Mouse (Mus musculus): ENCODE data around the gene Atxn1. TPM values are rescaled to one million over a fixed set of nuclear protein-coding genes. Genes with fewer than 3 reads are reported as not detected.

The Atxn1 gene
- polyA plus RNA-seq, 1 experiment, result 2.5 TPM

- no peak for TF ChIP-seq USF1 (IDR thresholded peaks at IDR 0.05; ENCODE audit: low read depth)
- TF ChIP-seq REST (IDR thresholded peaks at IDR 0.05; ENCODE audit: insufficient read depth, insufficient read length), result no peak
- no peak for TF ChIP-seq TCF3 (IDR thresholded peaks at IDR 0.05; ENCODE audit: insufficient read length, low read depth)
- TF ChIP-seq TCF12 (IDR thresholded peaks at IDR 0.05; ENCODE audit: insufficient read depth, poor library complexity, severe bottlenecking), result no peak
- TF ChIP-seq MYOG (IDR thresholded peaks at IDR 0.05; ENCODE audit: control insufficient read depth in 1 of 3, insufficient read depth in 1 of 3, insufficient read length in 2 of 3, low read depth in 2 of 3), result no peak
- TF ChIP-seq CEBPB (IDR thresholded peaks at IDR 0.05; ENCODE audit: insufficient read depth, poor library complexity, severe bottlenecking), result no peak
- no peak for TF ChIP-seq POLR2A (IDR thresholded peaks at IDR 0.05; ENCODE audit: insufficient read length, low read depth)
- no peak for TF ChIP-seq POLR2AphosphoS2 (IDR thresholded peaks at IDR 0.05; ENCODE audit: insufficient read length, low read depth)
- TF ChIP-seq MYOD1 (IDR thresholded peaks at IDR 0.05; ENCODE audit: control insufficient read depth in 1 of 3, insufficient read length in 2 of 3, low read depth in 2 of 3), result no peak
- TF ChIP-seq SRF (IDR thresholded peaks at IDR 0.05; ENCODE audit: control insufficient read depth, insufficient read length, low read depth), result no peak
- TF ChIP-seq E2F4 (IDR thresholded peaks at IDR 0.05; ENCODE audit: insufficient read depth), result no peak
- no peak for TF ChIP-seq MAX (IDR thresholded peaks at IDR 0.05; ENCODE audit: low read depth)
- H3K79me2 ChIP-seq (ENCODE audit: control insufficient read depth, insufficient read depth), result no peaks in the 10 kb centered on the region
- H3K4me3 ChIP-seq, result no peak overlapping the region
- H3K4me2 ChIP-seq (ENCODE audit: low read depth), result peak overlapping the region; percentile 30
- no peaks in the 10 kb centered on the region for H3K27me3 ChIP-seq (ENCODE audit: control insufficient read depth, insufficient read depth, insufficient read length)
- no peak overlapping the region for H3ac ChIP-seq (ENCODE audit: control insufficient read depth, insufficient read length)
- no peaks in the 10 kb centered on the region for H3K36me3 ChIP-seq (ENCODE audit: control insufficient read depth, insufficient read depth)
Observed at GRCm38 (mm10) chr13:45538532-45539204, 426.1 kb downstream of the Atxn1 start.

GRCm38 (mm10) chr13:45538091-45538490, 426.7 kb downstream of the Atxn1 start:
- no peak overlapping the region for H3ac ChIP-seq (ENCODE audit: control insufficient read depth, insufficient read length)
- no peak overlapping the region for H3K4me3 ChIP-seq
- no peaks in the 10 kb centered on the region for H3K79me2 ChIP-seq (ENCODE audit: control insufficient read depth, insufficient read depth)
- no peak overlapping the region for H3K4me2 ChIP-seq (ENCODE audit: low read depth)
- TF ChIP-seq E2F4 (IDR thresholded peaks at IDR 0.05; ENCODE audit: insufficient read depth) (no peak), TCF12 (IDR thresholded peaks at IDR 0.05; ENCODE audit: insufficient read depth, poor library complexity, severe bottlenecking) (no peak), TCF3 (IDR thresholded peaks at IDR 0.05; ENCODE audit: insufficient read length, low read depth) (no peak), POLR2AphosphoS2 (IDR thresholded peaks at IDR 0.05; ENCODE audit: insufficient read length, low read depth) (no peak), POLR2A (IDR thresholded peaks at IDR 0.05; ENCODE audit: insufficient read length, low read depth) (no peak), SRF (IDR thresholded peaks at IDR 0.05; ENCODE audit: control insufficient read depth, insufficient read length, low read depth) (no peak)
- no peaks in the 10 kb centered on the region for H3K36me3 ChIP-seq (ENCODE audit: control insufficient read depth, insufficient read depth)
- no peaks in the 10 kb centered on the region for H3K27me3 ChIP-seq (ENCODE audit: control insufficient read depth, insufficient read depth, insufficient read length)

- no peaks in the 10 kb centered on the region for H3K36me3 ChIP-seq (ENCODE audit: control insufficient read depth, insufficient read depth)
- H3K4me2 ChIP-seq (ENCODE audit: low read depth), result no peak overlapping the region
- H3ac ChIP-seq (ENCODE audit: control insufficient read depth, insufficient read length), result no peak overlapping the region
- no peak for TF ChIP-seq REST (IDR thresholded peaks at IDR 0.05; ENCODE audit: insufficient read depth, insufficient read length)
- TF ChIP-seq TCF3 (IDR thresholded peaks at IDR 0.05; ENCODE audit: insufficient read length, low read depth), result no peak
- no peak for TF ChIP-seq POLR2A (IDR thresholded peaks at IDR 0.05; ENCODE audit: insufficient read length, low read depth)
- TF ChIP-seq MAX (IDR thresholded peaks at IDR 0.05; ENCODE audit: low read depth), result no peak
- no peak for TF ChIP-seq CEBPB (IDR thresholded peaks at IDR 0.05; ENCODE audit: insufficient read depth, poor library complexity, severe bottlenecking)
- H3K4me3 ChIP-seq, result no peak overlapping the region
- no peaks in the 10 kb centered on the region for H3K79me2 ChIP-seq (ENCODE audit: control insufficient read depth, insufficient read depth)
- H3K27me3 ChIP-seq (ENCODE audit: control insufficient read depth, insufficient read depth, insufficient read length), result no peaks in the 10 kb centered on the region
Observed at GRCm38 (mm10) chr13:45537110-45537509, 427.7 kb downstream of the Atxn1 start.

GRCm38 (mm10) chr13:45535731-45536453, 428.9 kb downstream of the Atxn1 start:
- H3K27me3 ChIP-seq (ENCODE audit: control insufficient read depth, insufficient read depth, insufficient read length), result no peaks in the 10 kb centered on the region
- no peaks in the 10 kb centered on the region for H3K79me2 ChIP-seq (ENCODE audit: control insufficient read depth, insufficient read depth)
- H3K4me2 ChIP-seq (ENCODE audit: low read depth), result no peak overlapping the region
- TF ChIP-seq CEBPB (IDR thresholded peaks at IDR 0.05; ENCODE audit: insufficient read depth, poor library complexity, severe bottlenecking), result no peak
- TF ChIP-seq POLR2AphosphoS2 (IDR thresholded peaks at IDR 0.05; ENCODE audit: insufficient read length, low read depth), result no peak
- TF ChIP-seq USF1 (IDR thresholded peaks at IDR 0.05; ENCODE audit: low read depth), result no peak
- no peak for TF ChIP-seq E2F4 (IDR thresholded peaks at IDR 0.05; ENCODE audit: insufficient read depth)
- no peaks in the 10 kb centered on the region for H3K36me3 ChIP-seq (ENCODE audit: control insufficient read depth, insufficient read depth)
- no peak overlapping the region for H3ac ChIP-seq (ENCODE audit: control insufficient read depth, insufficient read length)
- no peak overlapping the region for H3K4me3 ChIP-seq

- Histone ChIP-seq H3ac (ENCODE audit: control insufficient read depth, insufficient read length) (no peak overlapping the region), H3K36me3 (ENCODE audit: control insufficient read depth, insufficient read depth) (no peaks in the 10 kb centered on the region), H3K27me3 (ENCODE audit: control insufficient read depth, insufficient read depth, insufficient read length) (no peaks in the 10 kb centered on the region), H3K4me3 (no peak overlapping the region), H3K79me2 (ENCODE audit: control insufficient read depth, insufficient read depth) (no peaks in the 10 kb centered on the region), H3K4me2 (ENCODE audit: low read depth) (peak overlapping the region; percentile 70)
- TF ChIP-seq MAX (IDR thresholded peaks at IDR 0.05; ENCODE audit: low read depth) (no peak), USF1 (IDR thresholded peaks at IDR 0.05; ENCODE audit: low read depth) (no peak), CEBPB (IDR thresholded peaks at IDR 0.05; ENCODE audit: insufficient read depth, poor library complexity, severe bottlenecking) (no peak), REST (IDR thresholded peaks at IDR 0.05; ENCODE audit: insufficient read depth, insufficient read length) (no peak), E2F4 (IDR thresholded peaks at IDR 0.05; ENCODE audit: insufficient read depth) (no peak), POLR2AphosphoS2 (IDR thresholded peaks at IDR 0.05; ENCODE audit: insufficient read length, low read depth) (no peak), MYOD1 (IDR thresholded peaks at IDR 0.05; ENCODE audit: control insufficient read depth in 1 of 3, insufficient read length in 2 of 3, low read depth in 2 of 3) (no peak), TCF3 (IDR thresholded peaks at IDR 0.05; ENCODE audit: insufficient read length, low read depth) (no peak), SRF (IDR thresholded peaks at IDR 0.05; ENCODE audit: control insufficient read depth, insufficient read length, low read depth) (no peak), POLR2A (IDR thresholded peaks at IDR 0.05; ENCODE audit: insufficient read length, low read depth) (no peak), TCF12 (IDR thresholded peaks at IDR 0.05; ENCODE audit: insufficient read depth, poor library complexity, severe bottlenecking) (no peak)
Observed at GRCm38 (mm10) chr13:45530754-45531153, 434.1 kb downstream of the Atxn1 start.

Data from myocyte (in vitro differentiated cells).